Mouse (Mus musculus): ENCODE data around the gene Fez2. TPM values are rescaled to one million over a fixed set of nuclear protein-coding genes. Genes with fewer than 3 reads are reported as not detected.

Gene Fez2
- total RNA-seq, 2 experiments from 2014 or later = 31.6 to 34.9 TPM

DNA sequence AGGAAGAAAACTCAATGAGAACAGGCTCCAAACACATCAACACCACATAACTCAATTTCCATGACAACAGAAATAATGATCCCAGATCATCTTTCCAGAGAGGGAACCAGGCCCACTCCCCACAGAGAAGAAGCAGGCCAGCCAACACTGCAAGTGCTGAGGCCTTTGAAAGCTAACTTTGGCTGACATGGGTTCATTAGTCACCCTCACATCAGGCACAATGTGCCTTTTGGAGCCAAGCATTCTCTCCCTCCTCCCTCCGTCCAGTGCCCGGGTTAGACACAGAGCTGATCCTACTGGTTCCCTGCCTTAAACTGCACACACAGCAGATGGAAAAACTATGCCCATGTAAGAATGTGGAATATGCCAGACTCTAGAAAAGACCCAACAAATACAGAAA is 8.1 kb downstream of the Fez2 start:
- DNase-seq (ENCODE audit: low spot score in 2 of 2) = peak in 1 of 2 experiments; percentile 37

DNA sequence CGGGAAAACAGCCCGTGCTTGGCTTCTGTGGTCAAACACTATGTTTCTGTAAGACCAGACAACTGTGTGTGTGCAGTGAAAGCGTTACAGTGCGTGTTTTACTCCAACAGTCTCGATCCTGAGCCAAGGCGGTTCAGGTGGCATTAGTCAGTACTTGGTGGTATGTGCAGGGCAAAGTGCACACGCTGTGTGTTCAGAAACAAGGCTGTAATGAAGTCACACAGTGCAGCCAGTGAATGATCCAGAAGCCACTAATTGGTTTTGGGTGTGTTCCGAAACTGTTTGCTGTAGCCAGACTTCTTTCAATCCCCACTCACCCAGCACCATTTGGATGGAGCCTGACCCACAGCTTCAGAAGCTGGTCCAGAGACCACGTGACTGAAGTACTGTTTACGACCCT is 9.6 kb downstream of the Fez2 start:
- DNase-seq (ENCODE audit: low spot score in 2 of 2) = no peak

DNA sequence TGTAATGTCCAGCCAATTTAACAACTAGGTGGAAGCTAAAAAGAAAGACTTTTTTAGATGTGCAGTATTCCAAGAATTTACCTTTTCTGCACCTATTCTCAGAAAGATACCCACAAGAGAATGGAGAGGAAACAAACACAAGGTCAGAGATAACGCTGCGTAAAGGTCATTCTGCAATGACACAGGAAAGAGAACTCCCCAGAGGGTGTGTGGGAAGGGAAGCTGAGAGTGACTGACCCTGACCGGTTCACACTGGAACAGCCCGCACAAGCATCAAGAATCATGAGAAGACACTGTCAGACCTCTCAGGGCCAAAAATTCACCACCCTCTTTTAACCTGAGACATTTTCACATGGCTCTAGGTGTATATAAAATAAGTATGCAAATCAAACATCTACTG is 10.4 kb downstream of the Fez2 start:
- no peak for DNase-seq (ENCODE audit: low spot score in 2 of 2)

DNA sequence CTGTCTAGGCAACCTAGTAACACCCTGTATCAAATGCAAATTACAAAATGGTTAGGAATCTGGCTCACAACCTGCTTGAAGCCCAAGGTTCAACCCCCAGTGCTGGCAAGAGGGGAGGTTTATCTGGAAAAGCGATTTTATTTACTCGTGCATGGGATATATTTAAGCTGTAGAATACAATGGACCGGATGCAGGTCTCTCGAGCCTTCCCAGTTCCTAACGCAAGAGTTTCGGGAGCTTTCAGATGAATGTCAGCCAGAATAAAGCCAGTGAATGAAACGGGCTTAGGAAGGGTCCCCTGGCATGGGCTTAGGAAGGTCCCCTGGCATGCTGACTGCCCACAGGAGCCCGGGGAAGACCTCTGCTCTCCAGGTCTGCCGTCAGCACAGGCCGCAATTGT is 11.1 kb downstream of the Fez2 start:
- no peak for DNase-seq (ENCODE audit: low spot score in 2 of 2)

DNA sequence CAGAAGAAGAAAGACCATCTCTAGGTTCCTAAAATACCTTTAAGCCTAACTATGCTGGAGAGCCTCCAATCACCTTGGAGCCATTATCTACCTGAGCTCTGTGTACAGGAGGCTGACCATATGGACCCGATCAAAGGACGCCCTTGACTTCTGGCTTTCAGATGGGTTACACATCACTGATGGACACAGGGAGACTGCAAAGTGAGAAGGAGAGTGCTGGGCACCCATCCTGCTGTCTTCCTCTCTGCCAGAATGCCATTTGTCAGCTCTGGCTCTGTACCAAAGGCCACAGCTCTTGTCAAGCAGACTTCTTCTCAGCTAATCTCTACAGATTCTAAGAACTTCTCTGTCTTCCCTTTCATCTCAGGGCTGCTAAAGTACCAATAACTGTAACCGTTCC is 12.6 kb downstream of the Fez2 start:
- no peak for DNase-seq (ENCODE audit: low spot score in 2 of 2)

DNA sequence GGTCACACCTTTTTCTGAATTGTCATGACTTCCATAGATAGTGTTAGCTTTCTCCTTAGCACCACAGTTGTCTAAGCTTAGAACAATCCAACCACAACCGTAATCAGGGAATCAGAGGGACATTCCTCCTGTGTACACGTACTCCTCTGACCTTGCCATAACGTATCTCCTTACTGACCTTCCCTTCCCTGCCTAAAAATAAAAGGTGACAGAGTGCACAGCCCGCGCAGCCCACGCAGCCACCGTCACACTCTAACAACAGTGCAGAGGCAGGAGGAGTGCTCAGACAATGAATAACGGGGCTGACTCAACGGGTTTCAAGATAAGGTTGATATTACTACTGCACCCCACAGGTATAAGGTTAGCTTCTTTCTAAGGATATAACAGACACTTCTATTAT is 14.1 kb downstream of the Fez2 start:
- DNase-seq (ENCODE audit: low spot score in 2 of 2) = no peak

DNA sequence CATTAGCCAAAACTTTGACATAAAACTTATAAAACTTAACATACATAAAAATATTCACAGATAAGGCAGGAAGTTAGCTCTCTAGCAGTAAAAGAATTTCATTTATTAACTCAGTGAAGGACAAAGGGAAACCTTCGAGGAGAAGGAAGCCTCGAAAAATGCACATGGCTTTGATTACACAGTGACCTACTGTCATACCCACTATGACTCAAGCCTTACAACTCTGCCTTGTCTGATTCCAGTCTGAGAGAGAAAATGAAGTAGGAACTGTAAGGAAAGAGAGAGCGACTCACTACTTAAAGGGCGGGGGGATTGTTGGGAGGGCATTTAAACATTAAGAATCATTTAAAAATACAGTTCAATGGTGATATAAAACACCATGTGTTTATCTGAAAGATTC is 14.7 kb downstream of the Fez2 start:
- DNase-seq (ENCODE audit: low spot score in 2 of 2) = no peak

DNA sequence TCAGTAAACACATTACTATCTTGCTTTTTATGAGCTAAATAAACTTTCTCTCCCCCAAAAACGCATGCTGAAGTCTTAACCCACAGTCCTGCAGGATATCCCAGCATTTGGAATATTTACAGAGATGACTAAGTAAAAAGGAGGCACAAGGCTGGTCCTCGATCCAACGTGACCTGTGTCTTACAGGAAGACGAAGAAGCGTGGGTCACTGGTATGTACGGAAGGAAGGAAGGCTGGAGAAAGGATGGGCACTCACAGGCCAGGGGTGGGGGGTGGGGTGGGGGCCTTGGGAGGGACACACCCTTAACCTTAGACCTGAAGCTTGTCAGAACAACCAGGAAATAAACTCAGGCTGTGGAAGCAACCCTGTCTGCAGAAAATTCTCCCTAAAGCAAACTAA is 15.8 kb downstream of the Fez2 start:
- DNase-seq (ENCODE audit: low spot score in 2 of 2) = no peak

DNA sequence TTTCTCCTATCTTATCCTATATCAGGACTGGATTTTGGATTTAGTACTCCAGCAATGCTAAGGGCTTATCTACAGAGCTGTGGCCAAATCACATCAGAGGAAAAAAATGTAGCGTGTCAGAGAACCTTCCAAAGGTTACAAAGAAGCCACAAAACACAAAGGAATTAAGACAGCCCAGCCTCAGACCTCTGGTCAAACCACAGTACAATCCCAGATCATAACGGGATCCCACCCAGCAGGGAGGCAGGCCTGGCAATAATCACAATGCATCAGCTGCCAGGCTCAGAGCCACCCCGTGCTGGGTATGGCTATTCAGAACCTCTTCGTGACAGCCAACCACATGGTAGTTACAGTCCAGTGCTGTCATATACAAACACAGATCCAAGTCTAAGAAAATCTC is 16.2 kb downstream of the Fez2 start:
- DNase-seq (ENCODE audit: low spot score in 2 of 2) = no peak

DNA sequence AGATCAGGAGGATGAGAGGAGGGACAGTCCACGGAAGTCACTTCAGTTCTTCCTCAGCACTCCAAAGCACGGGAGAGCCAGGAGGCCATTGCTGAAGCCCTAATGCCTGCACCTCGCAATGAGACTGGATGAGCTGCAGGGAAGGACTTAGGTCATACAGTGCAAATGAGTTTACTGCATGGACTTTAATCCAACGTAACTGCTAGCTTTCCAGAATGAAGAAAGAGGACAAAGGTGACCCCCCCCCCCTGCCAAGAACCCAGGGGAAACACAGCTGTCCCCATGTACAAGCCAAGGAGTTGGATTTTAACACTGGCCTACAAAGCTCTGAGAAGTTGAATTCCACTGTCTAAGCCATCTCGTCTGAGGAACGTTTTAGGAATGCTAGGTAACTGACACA is 16.6 kb downstream of the Fez2 start:
- no peak for DNase-seq (ENCODE audit: low spot score in 2 of 2)

DNA sequence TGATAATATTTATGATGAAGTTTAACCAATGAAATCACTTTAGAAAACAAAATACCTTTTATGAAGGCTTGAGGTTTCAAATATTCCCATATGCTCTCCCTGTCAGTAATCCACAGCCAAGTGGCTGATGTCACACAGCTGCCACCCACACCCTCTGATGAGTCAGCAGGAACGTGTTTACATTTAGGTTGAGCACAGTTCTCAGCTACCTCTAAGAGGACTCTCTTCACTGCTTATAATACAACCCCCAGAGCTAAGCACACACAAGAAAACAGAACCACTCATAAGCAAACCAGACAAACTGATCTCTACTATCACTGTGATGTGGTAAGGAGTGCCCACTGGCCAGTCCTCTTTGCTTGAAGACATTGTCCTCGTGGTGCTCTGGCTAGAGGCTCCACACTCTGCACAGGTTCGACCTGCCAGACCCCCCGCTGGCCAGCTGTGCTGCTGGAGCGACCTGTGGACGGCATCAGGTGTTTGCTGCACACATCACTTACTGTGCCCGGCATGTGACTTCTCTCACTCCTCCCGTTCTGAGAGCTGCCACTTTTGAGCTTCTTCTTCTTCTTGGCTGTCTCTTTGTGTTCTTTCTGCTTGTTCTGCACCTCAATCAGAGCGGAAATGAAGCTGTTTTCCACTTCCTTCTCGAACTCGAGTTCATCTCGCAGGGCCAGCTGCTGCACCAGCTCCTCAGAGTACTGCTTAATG is 17.7 kb downstream of the Fez2 start:
- peak in 1 of 2 experiments; percentile 20 for DNase-seq (ENCODE audit: low spot score in 2 of 2)

DNA sequence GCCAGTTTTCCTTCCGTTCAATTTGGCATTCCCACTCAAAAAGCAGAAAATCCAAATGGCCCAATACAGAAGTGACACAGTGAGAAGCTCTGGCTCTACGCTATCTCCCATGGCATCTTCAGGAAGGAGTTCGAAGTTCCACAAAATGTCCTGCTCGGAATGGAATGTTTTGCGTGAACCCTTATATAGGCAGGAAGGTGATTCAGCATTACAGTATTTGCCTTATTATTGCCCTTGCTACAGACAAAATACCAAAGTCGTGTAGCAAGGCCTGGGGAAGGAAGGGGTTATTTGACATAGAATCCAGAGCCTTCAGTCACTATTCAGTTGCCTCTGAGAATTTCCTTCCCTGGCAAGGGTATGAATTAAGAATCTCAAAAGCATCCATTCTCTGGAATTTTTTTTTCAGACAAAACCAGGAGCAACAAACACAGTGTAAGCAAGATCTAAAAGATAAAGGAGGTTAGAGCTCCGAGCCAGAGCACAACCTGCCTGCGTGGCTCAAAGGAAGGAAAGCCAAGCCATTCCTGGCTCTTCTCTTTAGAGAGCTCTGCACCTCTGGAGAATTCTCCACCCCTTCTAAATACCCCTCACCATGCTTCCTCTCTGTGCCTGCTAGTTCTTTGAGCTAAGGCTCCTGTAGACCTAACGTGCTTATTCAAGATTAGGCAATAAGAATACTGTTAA is 25.4 kb downstream of the Fez2 start:
- no peak for DNase-seq (ENCODE audit: low spot score in 2 of 2)

DNA sequence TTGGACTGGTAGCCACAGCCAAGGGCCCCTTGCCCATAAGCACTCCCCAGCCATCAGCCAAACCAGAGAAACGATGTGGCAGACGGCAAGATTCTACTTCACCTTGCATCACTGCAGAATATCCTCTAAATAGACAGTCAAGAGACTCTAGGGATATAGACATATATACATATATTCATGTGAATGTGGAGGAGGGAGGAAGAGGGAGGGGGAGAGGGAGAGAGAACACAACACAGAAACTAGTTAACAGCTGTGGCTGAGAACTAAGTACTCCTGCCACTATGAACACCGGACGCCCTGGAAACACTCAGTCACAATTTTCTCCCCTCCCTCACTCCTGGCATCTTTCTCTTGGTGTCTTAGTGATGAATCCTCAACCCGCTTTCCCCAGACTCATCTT is 28.4 kb downstream of the Fez2 start:
- DNase-seq (ENCODE audit: low spot score in 2 of 2) = no peak

DNA sequence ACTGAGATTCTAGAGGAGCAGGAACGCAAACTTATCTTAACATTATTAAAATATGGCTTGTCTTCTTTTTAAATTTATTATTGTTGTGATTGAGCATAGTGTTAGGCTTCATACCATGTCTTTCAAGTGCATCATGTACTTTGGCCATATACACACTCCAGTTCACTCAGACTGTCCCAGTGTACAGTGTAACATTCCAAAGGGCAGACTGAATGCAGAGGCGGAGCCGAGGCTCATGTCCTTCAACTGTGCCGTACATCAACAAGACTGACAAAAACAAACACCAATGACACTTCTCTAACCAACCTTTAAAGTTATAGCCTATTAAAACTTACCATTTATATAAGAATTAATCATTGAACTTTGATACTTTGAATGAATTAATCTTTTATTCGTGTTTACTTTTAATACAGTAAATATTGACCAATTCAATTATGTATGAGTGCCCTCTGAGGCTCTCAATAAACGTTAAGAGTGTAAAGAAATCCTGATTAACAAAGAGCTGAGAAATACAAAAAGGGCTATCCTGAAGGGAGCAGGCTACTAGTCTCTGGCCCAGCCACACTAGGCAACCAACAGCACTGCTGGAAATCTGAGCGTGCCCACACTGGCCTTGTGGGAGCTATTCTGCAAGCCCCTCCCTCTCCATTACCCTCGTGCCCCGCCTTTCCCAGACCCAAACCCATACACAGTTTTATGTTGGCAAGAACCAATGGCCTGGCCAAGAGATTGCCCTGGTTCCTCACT is 29.7 kb downstream of the Fez2 start:
- no peak for DNase-seq (ENCODE audit: low spot score in 2 of 2)

DNA sequence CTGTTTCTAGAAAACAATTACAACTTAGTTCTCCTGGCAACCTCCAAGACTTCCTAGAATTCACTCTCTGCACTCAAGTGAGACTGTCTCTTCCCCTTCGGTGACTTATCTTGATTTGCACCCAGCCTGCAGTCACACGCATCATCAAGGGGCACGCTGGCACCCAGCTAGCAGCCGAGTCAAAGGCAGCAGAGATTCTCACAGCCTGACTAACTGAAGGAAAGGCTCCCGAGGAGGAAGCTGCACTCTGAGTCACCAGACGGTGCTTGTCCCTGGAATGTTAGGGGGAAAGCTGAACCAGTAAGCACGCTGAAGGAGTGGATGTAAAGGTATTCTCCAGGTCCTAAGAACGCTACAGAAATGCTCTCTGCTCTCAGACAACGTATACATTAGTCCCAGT is 30.3 kb downstream of the Fez2 start:
- DNase-seq (ENCODE audit: low spot score in 2 of 2) = no peak

DNA sequence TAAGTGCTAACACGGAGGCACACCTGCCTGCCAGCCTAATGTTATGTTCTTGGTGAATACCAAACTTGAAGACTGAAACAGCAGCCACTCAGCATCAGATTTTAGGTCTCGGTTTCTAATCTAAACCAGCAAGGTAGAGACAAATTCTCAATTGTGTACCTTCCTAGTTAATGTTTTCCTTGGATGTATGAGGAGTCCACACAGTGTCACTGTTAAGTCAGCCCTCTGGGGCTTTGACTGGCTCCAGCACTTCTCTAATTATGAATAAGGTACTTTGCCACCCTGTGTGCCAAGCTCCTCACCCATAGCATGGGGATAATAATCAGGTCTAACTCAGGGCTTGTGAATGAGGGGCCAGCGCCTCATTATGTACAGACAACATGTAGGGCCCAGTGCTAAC is 35.6 kb downstream of the Fez2 start:
- no peak for DNase-seq (ENCODE audit: low spot score in 2 of 2)

DNA sequence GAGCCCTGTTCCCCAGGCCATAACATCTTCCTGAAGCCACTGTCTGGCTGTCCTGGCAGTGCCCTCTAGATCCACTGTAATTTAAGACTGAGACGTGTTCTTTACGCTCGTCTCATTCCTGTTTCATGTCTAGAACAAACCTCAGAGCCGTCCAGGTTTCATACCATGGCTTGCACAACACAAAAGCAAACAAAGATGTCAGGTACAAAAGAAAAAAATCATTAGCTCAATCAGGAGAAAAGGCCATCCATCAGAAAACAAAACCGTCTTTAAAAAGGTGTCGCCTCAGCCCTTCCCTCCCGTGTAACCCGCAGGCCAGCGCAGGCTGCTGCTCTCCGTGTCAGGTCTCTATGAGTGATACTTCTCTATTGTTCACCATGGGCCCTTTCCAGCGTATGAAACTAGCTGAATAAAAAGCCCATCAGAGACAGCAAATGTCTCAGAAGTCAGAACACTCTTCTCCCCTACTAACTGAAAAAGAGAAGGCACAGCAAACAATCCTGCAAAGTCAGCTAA is 38.2 kb downstream of the Fez2 start:
- no peak for DNase-seq (ENCODE audit: low spot score in 2 of 2)

DNA sequence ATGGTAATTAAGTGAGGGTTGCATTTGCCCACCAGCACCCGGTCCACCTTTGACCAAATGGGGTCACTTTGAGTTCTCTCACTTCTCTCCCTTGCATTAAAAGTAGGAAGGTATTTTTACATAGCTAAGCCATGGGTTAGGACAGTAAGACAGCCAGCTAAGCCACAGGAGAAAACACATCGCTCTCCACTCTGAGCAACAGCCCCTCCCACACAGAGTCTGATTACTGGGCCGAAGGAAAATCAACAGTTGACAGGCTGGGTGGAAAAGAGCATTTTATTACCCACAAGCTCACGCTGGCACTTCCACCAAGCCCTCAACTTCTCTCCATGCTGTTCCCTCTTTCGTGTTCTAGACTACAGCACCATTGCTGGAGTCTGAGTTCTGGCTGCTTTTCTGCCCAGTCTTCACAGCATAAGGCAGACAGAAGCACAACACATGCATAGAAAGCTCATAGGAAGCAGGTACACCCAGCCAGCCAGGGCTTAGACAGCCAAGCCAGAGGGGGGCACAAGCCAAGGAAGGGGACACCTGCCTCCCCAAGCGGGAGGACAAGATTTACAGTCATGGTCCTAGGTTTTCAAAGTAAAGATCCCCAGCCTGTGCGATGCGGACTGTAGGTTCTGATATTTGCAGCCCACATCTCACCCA is 38.7 kb downstream of the Fez2 start:
- no peak for DNase-seq (ENCODE audit: low spot score in 2 of 2)

DNA sequence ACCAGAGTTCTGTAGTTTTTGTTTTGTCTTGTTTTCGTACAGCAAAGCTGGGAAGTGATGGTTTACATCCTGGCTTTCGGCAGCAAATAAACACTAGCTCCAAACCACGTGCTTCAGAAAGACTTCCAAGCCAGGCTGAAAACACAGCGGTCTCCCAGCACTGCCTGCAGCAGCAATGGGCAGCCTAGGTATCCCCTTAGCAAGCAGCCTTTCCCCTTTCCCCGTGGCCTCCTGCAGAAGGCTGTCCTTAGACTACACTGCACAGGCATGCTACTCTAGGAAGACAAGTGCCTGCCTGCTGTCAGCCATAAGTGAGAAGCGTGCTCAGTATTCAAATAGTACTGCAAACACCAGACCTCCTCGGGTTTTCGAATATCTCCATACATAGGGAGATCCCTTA is 41.4 kb downstream of the Fez2 start:
- DNase-seq (ENCODE audit: low spot score in 2 of 2) = no peak

DNA sequence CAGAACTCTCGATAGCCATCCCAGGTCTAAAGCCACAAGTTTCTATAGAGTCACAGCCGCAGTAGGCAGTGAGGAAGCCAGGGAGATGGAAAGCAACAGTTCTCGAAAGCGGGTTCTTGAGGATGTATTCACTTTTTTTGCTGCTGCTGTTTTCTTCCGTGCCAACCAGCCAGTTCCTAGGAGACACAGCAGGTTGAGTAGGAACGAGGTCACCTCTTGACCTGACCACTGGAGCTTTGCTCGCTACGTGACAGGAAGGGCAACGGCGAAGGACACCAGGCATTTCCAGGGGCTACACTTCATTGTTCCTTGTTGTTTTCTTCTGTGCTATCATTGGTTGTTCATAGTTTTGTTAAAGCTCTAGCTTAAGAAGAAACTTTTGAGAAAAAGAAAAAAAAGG is 43.2 kb downstream of the Fez2 start:
- no peak for DNase-seq (ENCODE audit: low spot score in 2 of 2)

DNA sequence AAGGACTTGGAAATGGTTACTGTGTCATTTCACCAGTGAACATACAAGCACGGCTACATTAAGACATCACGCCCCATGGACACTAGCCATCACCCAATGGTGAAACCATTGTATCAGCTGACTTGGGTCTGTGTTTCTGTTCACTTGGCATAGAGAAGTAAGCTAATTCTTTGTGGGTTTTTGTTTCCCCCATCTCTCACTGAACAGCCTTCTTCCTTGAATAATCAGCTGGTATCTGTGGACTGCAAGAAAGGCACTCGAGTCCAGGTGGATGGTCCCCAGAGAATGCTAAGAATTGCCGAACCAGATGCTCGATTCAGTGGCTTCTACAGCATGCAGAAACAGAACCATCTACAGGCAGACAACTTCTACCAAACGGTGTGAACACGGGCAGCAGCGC is 44.1 kb downstream of the Fez2 start:
- DNase-seq (ENCODE audit: low spot score in 2 of 2) = no peak

DNA sequence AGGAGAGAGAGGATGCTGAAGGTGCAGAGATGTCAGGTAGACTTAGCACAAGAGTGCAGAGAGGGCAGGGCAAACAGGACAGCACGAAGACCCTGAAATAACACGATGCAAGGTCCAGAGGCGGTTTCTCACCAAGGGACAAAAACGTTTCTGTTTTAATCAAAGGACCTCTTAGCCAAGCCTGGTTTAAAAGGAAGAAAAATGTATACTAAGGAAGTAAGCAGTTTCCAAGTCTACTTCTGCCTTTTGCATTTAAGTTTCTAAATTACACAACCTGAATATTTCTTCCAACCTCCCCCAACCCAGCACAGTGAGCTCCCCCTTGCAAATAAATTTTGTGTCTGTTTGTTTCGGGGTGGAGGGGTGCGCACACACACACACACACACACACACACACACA is 44.8 kb downstream of the Fez2 start:
- DNase-seq (ENCODE audit: low spot score in 2 of 2) = no peak
